Mouse (Mus musculus): ENCODE results near the gene Scd1. TPM values are rescaled to one million over a fixed set of nuclear protein-coding genes. Genes with fewer than 3 reads are reported as not detected.

Scd1 gene
- total RNA-seq (2021), result 100 to 1,000 TPM in 1 of 2 experiments, 10 to 100 TPM in 1; 16.2 to 171 TPM
- long read RNA-seq, experiment 1, full-length matches to known transcripts, result 1 of 5 reads
- long read RNA-seq, experiment 1, partial matches to known transcripts, result 0 of 5 reads
- long read RNA-seq, experiment 1, other reads (novel, unspliced or antisense), result 4 of 5 reads
- long read RNA-seq, experiment 2, full-length matches to known transcripts, result 1 of 4 reads
- long read RNA-seq, experiment 2, partial matches to known transcripts, result 0 of 4 reads
- long read RNA-seq, experiment 2, other reads (novel, unspliced or antisense), result 3 of 4 reads

- DNase-seq, result peak; percentile 60
Measured at GRCm38 (mm10) chr19:44407341-44408222, at the start of gene Scd1. Gene Scd1 (minus strand): TSS chr19:44407879.

GRCm38 (mm10) chr19:44455356-44455755 is 47.7 kb upstream of the Scd1 start:
- DNase-seq, result no peak

DNA sequence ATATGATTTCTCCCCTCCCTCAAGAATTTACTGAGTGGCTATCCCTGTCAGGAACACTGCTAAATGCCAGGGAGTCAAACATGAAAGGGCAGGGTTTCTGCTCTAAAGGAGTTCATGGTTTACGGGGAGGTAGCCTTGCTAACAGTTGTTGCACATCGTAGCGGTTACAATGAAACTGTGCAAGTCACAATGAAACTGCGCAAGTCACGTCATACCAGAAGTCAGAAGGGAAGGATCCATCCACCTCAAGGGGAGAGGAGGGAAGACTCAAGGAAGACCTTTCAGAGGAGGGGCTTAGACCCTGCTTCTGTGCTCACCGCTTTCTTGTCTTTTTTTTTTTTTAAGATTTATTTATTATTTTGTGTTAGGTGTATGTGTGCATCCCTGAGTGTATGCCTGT is 47.2 kb upstream of the Scd1 start:
- DNase-seq, result no peak

GRCm38 (mm10) chr19:44447927-44448326 is 40.2 kb upstream of the Scd1 start:
- DNase-seq, result no peak

DNA sequence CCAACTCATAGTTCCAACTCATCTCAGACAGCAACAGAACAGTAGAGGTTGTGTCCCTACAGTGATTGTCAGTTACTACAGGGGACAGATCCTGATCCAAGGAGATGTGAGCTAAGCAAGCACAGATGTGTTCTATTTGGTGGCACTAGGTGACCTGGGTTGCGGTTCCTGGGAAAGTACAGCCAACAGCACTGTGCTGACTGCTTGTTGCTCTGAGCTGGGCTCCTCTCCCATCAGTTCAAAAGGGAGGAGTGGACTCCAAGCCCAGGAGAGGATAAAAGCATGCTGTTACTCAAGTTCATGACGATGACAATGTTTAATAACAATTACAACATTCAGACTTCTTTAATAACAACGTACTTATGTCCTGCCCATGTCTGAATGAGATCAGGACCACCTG is 38.1 kb upstream of the Scd1 start:
- no peak for DNase-seq

GRCm38 (mm10) chr19:44439302-44439701 is 31.6 kb upstream of the Scd1 start:
- DNase-seq, result no peak

GRCm38 (mm10) chr19:44437975-44438374 is 30.3 kb upstream of the Scd1 start:
- DNase-seq, result no peak

DNA sequence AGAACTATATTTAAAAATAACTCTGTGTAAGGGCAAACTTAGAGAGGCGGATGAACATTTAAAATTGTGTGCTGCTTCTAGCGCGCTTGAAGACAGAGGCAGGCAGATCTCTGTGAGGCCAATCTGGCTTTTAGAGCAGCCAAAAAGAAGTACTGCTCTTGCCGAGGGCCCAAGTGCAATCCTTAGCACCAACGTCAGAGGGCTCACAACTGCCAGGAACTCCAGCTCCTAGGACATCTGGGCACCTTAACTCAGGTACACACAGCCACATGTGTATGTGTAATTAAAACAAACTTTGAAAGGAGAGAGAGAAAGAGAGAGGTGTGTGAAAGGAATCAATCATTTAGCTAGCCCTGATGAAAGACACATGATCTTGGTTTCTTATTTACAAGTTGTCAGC is 24.4 kb upstream of the Scd1 start:
- no peak for DNase-seq

DNA sequence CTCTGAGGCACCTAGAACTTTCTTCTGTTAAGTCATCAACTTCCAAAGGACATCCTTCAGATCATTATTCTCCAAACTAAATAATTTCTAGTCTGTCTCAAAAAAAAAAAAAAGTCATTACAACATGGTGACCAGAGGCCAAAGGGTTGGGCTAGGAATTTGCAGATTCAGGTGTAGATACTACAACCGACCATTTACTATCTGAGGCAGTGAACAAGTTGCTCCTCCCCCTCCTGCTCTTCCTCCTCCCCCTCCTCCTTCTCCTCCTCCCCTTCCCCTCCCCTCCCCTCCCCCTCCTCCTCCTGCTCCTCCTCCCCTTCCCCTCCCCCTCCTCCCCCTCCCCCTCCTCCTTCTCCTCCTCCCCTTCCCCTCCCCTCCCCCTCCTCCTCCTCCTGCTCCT is 20.0 kb upstream of the Scd1 start:
- no peak for DNase-seq

DNA sequence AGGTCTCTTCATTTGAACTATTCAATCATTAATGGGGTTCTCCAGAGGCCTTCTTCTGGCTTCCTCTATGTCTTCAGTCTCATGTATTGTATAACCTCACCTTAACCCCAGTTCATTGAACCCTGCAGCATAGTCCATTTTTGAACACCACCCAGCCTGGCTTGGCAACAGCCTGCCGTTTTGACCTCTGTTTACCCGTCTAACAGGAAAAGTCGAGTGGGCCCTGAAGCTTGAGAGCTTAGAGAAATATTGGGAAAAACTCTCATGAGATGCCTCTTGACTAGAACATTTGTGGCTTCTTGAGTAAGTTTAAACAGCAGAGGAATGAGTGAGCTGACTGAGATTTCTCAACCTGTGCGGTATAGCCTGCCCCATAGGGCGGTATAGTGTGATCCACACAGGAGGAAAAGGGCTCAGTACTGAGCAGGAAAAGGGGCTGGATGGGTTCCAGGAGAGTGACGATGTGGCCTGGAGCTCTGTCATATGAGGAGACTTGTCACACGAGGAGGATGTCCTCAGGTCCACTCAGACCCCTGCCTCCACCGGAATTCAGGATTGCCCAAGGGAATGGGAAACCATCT is 14.5 kb upstream of the Scd1 start:
- DNase-seq, result no peak

DNA sequence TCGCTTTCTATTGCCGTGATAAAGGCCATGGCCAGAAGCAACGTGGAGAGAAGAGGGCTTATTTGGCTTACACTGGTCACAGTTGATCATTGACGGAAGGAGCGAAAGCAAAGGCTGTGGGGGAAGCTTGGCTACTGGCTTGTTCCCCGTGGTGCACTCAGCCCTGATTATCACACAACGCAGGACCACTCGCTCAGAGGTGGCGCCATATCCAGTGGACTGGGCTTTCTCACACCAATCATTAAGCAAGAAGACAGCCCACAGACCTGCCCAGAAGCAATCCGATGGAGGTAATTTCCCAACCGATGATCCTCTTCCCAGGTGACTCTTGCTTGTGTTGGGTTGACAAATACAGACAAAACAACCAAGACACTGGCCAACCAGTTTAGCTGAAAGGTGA is 11.9 kb upstream of the Scd1 start:
- no peak for DNase-seq

- no peak for DNase-seq
Measured at GRCm38 (mm10) chr19:44418945-44419344, 11.3 kb upstream of the Scd1 start.

GRCm38 (mm10) chr19:44418544-44418943 is 10.9 kb upstream of the Scd1 start:
- no peak for DNase-seq

GRCm38 (mm10) chr19:44418061-44418460 is 10.4 kb upstream of the Scd1 start:
- no peak for DNase-seq

- DNase-seq, result no peak
Measured at GRCm38 (mm10) chr19:44417448-44417847, 9.8 kb upstream of the Scd1 start.

DNA sequence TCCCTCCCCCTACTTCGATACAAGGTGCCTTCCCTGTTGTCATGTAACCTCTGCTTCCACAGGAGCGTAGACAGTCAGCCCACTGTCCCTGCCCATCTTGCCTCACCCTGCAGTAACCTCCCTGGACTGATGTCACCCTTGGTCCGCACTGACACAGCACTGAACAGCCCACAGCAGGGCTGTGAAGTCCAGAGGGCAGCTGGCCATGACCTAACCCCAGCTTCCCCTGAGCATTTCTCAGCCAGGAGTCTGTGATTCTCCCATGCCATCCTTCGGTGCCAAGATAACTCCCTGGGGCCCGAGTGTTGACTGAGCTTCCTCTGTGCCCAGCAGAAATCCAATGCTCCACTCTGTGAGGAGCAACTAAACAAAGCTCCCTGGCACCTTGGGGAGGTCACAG is 8.6 kb upstream of the Scd1 start:
- DNase-seq, result peak; percentile 46

GRCm38 (mm10) chr19:44415464-44415863 is 7.8 kb upstream of the Scd1 start:
- no peak for DNase-seq

DNA sequence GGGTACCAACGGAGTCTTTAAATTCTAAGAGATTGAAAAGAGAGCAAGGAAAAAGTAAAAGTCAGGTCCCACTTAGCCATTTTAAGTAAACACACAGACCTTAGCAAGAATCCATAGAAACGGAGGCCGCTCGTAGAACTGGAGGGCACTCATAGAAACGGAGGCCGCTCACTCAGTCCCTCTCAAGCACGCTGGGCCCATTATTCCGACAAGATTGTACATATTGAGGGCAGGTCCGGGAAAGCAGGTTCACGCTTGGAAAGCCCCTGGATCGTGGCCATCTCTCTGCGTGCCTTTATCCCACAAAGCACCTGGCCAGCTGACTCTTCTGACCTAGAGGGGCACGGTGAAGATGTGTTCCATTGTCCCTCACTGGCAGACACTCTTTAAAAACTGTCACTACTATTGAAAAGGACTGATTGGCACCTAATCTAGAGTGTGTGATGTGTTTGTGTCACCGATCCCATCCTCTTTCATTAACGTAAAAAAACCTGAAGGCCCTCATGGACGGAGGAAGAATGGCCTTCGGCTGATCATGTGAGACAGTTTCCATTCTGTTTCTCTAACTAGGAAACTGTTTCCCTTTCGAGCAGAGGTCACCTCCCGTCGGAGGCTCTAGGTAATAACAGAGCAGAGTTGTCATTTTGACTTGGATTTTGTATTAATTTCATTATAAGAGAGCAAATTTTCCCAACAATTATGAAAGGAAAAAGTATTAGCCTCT is 2.8 kb upstream of the Scd1 start:
- no peak for DNase-seq

- no peak for DNase-seq
Measured at GRCm38 (mm10) chr19:44408595-44408994, 916 bp upstream of the Scd1 start.

- peak; percentile 68 for DNase-seq
Measured at GRCm38 (mm10) chr19:44408223-44408545, 505 bp upstream of the Scd1 start.

DNA sequence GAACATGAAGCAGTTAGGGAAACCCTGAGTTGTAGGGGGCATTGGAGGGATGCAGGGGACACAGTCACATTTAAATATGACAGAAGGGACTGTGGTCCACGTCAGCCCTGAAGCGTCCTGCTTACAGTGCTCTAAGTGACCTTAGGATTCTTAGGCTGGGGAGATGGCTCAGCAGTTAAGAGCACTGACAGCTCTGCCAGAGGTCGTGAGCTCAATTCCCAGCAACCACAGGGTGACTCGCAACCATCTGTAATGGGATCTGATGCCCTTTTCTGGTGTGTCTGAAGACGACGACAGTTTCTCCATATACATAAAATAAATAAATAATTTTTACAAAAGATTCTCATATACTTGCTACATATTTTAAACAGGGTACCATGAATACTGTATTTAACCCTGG is 4.1 kb downstream of the Scd1 start:
- no peak for DNase-seq

GRCm38 (mm10) chr19:44400484-44401197 is 7.0 kb downstream of the Scd1 start:
- DNase-seq, result no peak

All from gastrocnemius, postnatal 25 days (tissue).